Mouse (Mus musculus) thymus, adult 18-20 months (tissue): ENCODE measurements around the gene 1700092M07Rik.

Experiments
- DNase-seq, 2 experiments: peaks; one replicate each; pipeline ENCODE4 v3.0.0; 2022; ENCODE audit warnings: mixed read lengths in 2 of 2

Gene 1700092M07Rik

GRCm38 (mm10) chr19:8745382-8745781 lies 4.9 kb downstream of the 1700092M07Rik start:
- no peak for DNase-seq

GRCm38 (mm10) chr19:8747368-8747767 lies 6.8 kb downstream of the 1700092M07Rik start:
- DNase-seq = no peak

- no peak for DNase-seq
Measured at GRCm38 (mm10) chr19:8755652-8756051, 15.1 kb downstream of the 1700092M07Rik start.

- peak; percentile 78 to 83 for DNase-seq
Measured at GRCm38 (mm10) chr19:8756635-8757387, 16.3 kb downstream of the 1700092M07Rik start, which contains the start of gene Nxf1. TSS of gene Nxf1 (plus strand) at chr19:8757073.

- no peak for DNase-seq
Measured at GRCm38 (mm10) chr19:8757471-8757998, 17.0 kb downstream of the 1700092M07Rik start.

GRCm38 (mm10) chr19:8758899-8759298 lies 18.4 kb downstream of the 1700092M07Rik start:
- no peak for DNase-seq

GRCm38 (mm10) chr19:8760757-8761156 lies 20.2 kb downstream of the 1700092M07Rik start:
- no peak for DNase-seq

GRCm38 (mm10) chr19:8763276-8763675 lies 22.8 kb downstream of the 1700092M07Rik start:
- no peak for DNase-seq

- DNase-seq = no peak
Measured at GRCm38 (mm10) chr19:8765562-8765961, 25.0 kb downstream of the 1700092M07Rik start.

GRCm38 (mm10) chr19:8770567-8771270 lies 30.2 kb downstream of the 1700092M07Rik start, which contains the start of gene Tmem223:
TSS of gene Tmem223 (plus strand) at chr19:8770996.
- peak; percentile 64 to 76 for DNase-seq

- no peak for DNase-seq
Measured at GRCm38 (mm10) chr19:8772996-8773395, 32.5 kb downstream of the 1700092M07Rik start.

- no peak for DNase-seq
Measured at GRCm38 (mm10) chr19:8773409-8773808, 32.9 kb downstream of the 1700092M07Rik start.

GRCm38 (mm10) chr19:8774086-8774835 lies 33.7 kb downstream of the 1700092M07Rik start, which contains the start of gene Tmem179b:
TSS of gene Tmem179b (minus strand) at chr19:8774467.
- DNase-seq = peak; percentile 92 to 94

- DNase-seq = no peak
Measured at GRCm38 (mm10) chr19:8774951-8775421, 34.5 kb downstream of the 1700092M07Rik start.

- peak; percentile 90 to 94 for DNase-seq
Measured at GRCm38 (mm10) chr19:8786008-8786781, 45.7 kb downstream of the 1700092M07Rik start, which contains the start of gene Taf6l. TSS of gene Taf6l (minus strand) at chr19:8786417.

- DNase-seq = no peak
Measured at GRCm38 (mm10) chr19:8788521-8788920, 48.0 kb downstream of the 1700092M07Rik start.

GRCm38 (mm10) chr19:8789171-8789570 lies 48.7 kb downstream of the 1700092M07Rik start:
- DNase-seq = no peak

GRCm38 (mm10) chr19:8790171-8790570 lies 49.7 kb downstream of the 1700092M07Rik start:
- no peak for DNase-seq
